Comparison of ENCODE assay signal across 12 mouse cellular contexts in genomic region chr5:81583425-81583824, GRCm38 (mm10).
"Had no signal": no experiment of that assay in that cellular context is flagged by ENCODE, and none has a peak within 500 bp of the region (broad histone marks: within the 10 kb centered on the region; RNA-seq: fewer than 3 reads in every experiment).

No protein-coding gene starts in this region.

- H3K4me1 ChIP-seq: limb, embryonic 15.5 days; neural tube, embryonic 12.5 days had no signal

- H3K4me3 ChIP-seq: limb, embryonic 15.5 days; midbrain, embryonic 13.5 days; neural tube, embryonic 12.5 days had no signal

- H3K36me3 ChIP-seq: limb, embryonic 15.5 days; midbrain, embryonic 13.5 days; neural tube, embryonic 12.5 days had no signal

- H3K27ac ChIP-seq: kidney, postnatal 0 days; limb, embryonic 15.5 days; liver, embryonic 14.5 days; midbrain, embryonic 13.5 days; neural tube, embryonic 12.5 days; stomach, postnatal 0 days had no signal

- DNase-seq: layer of hippocampus, adult 9-11 months; layer of hippocampus, postnatal 36 days; lung, adult 18-20 months; lung, postnatal 36 days; thymus, adult 18-20 months; thymus, postnatal 14 days had no signal

- H3K27me3 ChIP-seq: limb, embryonic 15.5 days; midbrain, embryonic 13.5 days; neural tube, embryonic 12.5 days had no signal
